Mouse (Mus musculus) bone marrow, adult 2 months (tissue): ENCODE data around the gene Pkn2.

Experiments
- CTCF ChIP-seq: fragments of 200-500 bp; IDR thresholded peaks from 2 replicates; pipeline ENCODE4 v1.5.1; 2011; ENCODE audit warnings: low read length, control low read depth; ENCODE audit not compliant: control insufficient read depth, insufficient read depth
- POLR2A ChIP-seq: fragments of 200-500 bp; IDR thresholded peaks from 2 replicates; pipeline ENCODE4 v1.6.1; 2011; ENCODE audit warnings: low read depth, mild to moderate bottlenecking, control low read depth, low read length, borderline replicate concordance; ENCODE audit not compliant: control insufficient read depth

GRCm38 (mm10) chr3:142743973-142744898 is 137.6 kb downstream of the Pkn2 start:
- TF ChIP-seq POLR2A: no peak
- TF ChIP-seq CTCF: peak; percentile 82
